Mouse (Mus musculus) heart, adult 11 months (tissue): ENCODE measurements around the gene Hist1h2ad.
"Not testable (repeated sequence)": the region's sequence is repeated elsewhere in the genome, so short reads cannot be mapped to it uniquely, and the experiment has no call there.

Source experiments
- DNase-seq: peaks from one replicate; pipeline ENCODE4 v3.0.0; 2022

Hist1h2ad gene

DNA sequence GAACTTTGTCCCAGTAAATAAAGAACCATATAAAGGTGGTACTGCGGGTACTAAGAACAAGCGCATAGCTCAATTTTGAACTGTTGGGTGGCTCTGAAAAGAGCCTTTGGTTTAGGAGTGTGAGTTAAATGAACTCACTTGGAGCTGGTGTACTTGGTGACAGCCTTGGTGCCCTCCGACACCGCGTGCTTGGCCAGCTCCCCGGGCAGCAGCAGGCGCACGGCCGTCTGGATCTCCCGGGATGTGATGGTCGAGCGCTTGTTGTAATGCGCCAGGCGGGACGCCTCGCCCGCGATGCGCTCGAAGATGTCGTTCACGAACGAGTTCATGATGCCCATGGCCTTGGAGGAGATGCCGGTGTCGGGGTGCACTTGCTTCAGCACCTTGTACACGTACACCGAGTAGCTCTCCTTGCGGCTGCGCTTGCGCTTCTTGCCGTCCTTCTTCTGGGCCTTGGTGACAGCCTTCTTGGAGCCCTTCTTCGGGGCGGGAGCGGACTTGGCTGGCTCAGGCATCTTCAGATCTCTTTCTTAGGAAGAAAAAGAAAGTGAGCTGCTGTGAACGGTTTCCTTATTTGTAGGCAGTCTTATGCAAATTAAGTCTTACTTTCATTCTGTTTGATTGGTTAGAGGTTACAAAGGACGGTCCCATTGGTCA lies 11.4 kb downstream of the Hist1h2ad start:
- DNase-seq: peak; percentile 98

DNA sequence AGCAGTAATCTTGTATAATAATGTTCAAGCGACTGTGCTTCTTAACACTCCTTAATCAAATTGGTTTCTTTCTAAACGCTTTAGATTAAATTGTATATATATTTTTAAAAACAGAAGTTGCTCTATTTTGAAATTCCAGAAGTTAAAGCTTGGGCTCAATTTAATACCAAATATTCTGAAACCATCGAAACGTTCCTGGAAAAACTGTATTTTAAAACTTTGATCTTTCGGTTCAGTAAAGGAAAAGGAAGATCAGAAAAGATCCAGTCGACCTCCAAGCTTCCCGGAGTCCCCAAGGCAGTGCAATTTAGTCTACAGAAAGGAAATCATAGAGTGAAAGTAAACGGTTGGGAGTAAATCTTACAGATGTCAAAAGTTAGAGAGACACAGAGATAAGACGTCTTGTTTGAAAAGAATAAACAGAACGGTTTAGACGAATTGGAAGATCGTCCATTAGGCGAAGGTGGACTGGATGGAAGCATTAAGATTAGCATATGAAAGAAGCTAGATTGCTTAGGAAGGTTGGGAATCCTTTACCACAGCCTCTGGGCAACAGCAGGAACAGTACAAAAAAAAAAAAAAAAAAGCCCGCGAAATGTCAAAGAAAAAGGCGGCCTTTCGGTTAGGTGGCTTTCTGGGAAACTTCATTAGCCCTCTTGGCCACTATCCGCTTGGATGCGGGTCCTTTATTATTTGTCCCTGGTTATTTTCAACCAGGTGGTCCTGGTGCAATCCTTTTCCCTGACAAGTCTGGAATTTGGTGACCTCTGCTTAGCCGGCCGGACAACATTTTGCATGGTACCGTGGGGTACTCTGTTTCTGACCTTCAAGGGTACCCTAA lies 12.1 kb downstream of the Hist1h2ad start:
- no peak for DNase-seq

DNA sequence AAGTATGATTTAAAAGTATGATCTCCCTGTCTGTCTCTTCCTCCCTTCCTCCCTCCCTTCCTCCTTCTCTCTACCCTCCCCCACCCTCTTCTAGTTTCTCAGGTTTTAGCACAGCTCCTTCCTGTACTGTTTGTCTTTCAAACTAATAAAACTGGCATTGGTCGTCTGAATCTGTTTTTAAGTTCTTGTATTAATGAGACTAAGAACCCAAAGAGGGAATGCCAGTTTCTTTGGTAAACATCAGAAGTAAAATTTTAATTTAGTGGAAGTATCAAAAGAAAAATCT lies 12.7 kb downstream of the Hist1h2ad start:
- DNase-seq: no peak

DNA sequence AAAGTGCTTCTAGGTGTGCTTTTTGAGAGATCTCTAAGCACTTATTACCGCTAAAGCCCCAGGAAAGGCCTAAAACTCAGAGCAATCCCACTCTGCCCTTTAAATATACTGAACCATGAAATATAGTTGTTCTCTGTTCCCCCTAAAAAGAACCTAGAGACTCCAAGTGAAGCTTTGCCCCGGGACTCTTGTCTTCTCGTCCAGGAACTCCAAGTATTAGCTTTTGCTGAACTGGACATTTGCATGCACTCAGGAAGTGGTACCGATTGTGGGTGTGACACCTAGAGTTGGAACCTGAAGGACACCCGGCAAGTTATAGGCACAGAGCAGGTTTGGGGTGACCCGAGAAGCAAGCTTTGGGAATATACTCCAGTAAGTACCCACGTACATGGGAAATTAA lies 17.0 kb downstream of the Hist1h2ad start:
- DNase-seq: peak; percentile 63

DNA sequence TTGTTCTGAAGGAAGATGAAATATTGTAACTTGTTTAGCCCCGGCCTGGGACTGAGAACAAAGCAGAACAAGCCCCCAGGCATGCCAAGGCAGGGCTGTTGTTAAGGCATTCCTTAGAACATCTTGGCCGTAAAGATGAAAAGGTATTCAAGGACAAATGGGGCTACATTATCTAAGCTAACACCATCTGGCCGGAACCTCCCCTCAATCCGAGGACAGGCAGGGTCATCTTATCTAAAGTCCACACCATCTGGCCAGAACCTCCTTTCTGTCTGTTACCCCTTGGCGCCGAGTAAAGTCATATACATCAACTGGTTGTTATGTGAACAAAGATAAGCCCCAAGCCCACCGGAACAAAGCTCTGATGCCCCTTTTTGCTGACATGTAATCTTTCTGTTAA lies 17.7 kb downstream of the Hist1h2ad start:
- not testable (repeated sequence) for DNase-seq

DNA sequence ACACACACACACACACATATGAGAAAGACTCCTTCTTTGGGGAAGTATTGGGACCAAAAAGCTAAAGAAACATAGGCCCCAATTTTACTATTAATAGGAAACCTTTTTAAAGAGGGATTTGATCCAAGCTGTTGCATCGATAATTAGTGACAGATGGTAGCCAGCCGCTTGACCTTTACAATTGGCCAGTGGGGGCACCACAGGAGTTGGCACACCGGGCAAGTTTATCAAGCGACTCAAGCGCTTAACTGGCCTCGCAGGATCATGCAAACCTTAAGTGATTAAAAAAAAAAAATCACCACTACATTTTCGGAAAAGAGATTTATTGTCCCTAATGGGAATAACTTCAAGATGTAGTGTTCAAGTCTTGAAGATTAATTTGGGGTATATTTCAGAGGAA lies 18.4 kb downstream of the Hist1h2ad start:
- DNase-seq: peak; percentile 65

DNA sequence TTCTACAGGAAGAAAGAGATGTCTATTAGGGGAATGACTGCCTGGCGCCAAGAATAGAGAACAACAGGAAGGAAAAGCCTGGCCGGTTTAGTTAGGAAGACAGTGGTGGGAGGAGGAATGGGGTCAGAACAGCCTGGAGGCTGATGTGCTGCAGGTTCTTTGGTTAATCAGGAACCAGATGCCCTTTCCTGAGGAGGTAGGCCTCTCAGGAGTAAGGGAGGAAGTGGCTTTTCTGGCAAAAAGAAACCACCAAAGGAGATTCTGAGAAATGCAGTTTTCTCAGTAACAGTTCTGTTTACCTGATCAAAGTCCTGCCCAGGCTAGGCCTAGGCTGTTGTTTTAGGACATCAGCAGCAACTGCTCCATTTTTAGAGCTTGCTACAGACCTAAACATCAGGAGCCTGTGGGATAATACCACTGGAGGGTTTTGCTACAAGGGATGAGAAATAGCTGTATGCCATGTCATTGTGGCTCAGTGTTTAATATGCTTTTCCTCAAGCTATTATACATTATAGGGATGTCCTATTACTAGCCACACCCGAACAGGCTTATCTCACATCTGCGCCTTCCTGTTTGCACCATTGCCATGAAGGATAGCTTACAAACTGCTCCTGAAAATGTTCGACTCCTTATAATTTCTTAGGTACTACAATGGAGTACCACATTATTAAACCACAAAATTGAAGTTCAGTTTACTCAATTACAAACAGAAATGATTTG lies 19.0 kb downstream of the Hist1h2ad start:
- peak; percentile 81 for DNase-seq

DNA sequence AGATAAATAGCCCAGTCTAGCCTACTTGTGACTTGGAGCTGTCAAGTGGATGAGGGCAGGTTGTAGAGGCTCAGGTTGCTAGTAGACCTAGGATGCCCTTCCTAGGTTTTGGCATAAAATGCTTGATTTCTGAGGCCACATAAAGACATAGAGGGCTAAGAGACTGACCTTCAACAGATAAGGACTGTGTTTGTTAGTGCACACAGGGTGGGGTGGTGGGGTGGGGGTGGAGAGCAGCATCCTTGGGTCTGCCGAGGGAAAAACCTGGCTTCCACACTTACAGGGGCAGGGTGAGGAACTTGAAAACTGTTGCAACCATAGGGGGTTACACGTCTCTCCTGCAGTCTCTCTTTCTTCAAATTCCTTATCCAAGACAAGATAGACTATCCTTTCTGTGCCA lies 21.0 kb downstream of the Hist1h2ad start:
- DNase-seq: no peak

DNA sequence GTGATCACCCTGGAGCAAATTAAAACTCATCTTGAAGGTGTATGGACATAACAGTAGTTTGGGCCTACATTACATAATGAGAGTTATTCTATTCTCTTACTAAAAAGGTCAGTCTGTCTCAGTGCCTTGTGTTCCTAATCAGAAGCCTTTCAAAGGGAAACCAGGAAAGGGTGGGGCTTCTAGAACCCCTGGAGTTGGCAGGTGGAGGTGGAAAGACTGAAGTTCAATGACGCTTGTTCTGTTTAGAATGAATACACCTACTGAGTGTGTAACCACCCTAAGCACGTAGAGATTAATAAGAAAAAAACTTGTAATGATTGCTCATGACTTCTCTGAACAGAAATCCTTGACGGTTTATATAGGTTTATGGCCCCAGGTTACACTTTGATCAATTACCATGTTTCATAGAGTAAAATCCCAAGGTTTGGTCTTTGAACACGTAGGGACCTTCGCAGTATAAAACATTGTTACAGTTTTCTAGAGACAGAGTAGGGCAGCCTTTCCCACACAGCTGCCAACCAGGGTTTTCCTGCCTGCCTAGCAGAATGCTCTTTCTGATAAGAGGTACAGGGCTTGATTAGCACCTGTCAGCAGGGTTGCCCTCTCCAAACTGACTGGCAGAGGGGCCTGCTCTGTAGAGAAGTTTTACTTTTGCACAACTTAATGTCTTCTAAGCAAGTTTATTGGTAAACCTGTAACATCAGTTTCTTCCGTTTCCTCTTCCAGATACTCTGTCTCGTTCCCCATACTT lies 21.6 kb downstream of the Hist1h2ad start:
- DNase-seq: peak; percentile 51

DNA sequence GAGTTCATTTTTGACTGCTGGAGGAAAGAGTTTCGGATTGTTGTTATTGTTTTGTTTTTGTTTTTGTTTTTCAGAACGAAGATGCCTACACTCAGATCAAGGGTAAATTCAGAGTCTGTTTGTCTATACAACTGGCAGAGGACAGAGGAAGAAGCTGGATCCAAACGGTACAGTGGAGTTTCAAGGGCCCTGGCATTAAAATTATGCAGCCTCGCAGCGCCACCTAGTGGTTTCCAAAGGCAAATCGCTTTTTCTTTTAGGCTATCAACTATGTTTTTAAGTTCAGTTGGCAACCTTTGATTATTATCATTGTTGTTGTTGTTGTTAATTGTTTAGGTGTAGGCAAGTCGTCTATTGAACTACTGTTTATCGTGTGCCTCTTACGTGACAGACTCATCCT lies 23.8 kb downstream of the Hist1h2ad start:
- peak; percentile 93 for DNase-seq

DNA sequence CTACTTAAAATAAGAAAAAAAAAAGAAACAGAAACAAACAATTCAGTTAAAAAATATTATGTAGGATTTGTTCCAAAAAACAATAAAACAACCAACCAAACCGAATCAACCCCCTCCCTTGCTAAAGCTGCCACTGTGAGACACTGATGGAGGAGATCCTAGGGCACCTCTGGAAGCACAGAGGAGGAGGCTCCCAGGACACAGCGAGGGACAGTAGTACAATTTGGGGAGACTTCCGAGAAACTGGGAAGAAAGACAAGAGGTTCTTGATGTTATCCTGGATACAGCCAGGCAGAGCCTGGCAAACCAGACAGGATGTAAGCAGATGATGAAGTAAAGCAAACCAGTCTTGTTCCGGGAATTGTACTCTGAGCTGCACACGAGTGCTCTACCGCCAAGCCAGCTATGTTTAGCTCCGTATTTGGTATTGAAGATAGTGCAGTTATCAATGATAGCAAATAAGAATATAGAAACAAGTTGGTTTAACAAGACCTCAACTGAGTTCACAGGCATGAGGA lies 29.1 kb downstream of the Hist1h2ad start:
- peak; percentile 76 for DNase-seq

DNA sequence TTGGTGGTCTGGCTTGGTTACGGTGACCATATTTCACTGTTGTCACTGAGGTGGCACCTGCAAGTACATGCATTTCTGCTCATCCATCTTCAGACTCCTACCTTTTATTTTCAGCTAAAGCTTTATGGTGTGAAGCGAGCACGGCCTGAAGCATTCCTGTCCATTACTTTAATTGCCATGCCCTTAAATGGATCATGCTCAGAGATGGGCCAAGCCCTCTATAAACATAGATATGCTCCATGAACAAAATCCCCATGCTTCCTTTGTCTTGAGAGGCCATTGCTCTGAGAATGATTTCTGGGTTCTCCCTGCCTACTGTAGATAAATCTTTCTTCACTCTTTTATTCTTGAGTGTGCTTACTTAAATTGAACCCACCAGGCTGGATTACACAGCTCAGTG lies 30.3 kb downstream of the Hist1h2ad start:
- no peak for DNase-seq

DNA sequence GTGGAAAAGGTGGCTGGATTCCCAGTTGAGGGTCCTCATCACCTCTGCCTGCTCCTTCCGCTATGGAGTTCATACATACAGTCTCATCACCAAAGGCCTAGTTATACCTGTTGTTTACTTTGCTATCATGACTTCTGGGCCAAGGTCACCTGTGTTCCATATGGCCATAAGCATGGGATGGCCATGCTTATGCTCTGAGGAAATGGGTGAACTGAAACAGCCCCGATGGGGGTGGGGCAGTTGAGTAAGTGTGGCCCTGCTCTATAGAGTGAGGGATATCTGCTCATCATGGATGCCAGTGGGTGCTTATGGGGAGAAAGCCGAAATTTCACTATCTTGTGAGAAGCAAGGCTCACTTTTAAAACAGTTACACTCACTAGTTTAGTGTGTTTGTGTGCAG lies 30.9 kb downstream of the Hist1h2ad start:
- peak; percentile 82 for DNase-seq

DNA sequence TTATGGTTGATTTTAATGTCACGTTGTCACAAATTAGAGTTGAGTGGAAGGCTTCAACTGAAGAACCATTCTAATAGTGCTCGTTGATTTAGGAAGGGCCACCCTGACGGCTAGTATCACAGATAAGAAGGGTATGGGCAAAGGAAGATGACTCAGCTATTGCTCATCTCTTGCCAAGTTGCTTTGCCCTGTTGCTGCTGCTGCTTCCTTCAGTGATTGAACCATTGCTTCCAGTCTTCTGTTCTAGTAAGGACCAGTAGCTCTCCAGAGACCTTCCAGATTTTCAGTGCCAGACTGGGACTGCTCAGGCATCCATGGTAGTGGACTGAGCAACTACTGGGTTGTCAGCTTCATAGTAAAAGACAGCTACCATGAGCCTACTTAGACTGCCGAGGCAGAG lies 35.0 kb downstream of the Hist1h2ad start:
- peak; percentile 28 for DNase-seq

DNA sequence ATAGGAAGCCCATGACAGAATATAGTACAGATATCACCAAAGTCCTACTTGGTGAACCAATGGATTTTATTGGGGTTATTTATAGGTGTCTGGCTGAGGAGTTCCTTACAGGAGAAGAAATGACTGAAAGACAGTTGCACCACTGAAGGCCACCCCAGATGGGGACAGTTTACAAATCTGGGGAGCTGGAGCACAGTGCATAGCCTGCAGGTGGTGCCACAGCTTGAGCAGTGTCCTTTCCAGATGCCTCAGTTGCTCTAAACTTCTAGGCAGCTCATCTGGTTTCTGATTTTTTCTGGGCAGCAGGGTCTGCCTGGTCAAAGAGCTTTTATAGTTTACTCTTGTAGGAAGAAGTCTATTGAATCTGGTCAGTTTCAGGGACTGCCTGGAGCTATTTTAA lies 35.7 kb downstream of the Hist1h2ad start:
- peak; percentile 25 for DNase-seq

DNA sequence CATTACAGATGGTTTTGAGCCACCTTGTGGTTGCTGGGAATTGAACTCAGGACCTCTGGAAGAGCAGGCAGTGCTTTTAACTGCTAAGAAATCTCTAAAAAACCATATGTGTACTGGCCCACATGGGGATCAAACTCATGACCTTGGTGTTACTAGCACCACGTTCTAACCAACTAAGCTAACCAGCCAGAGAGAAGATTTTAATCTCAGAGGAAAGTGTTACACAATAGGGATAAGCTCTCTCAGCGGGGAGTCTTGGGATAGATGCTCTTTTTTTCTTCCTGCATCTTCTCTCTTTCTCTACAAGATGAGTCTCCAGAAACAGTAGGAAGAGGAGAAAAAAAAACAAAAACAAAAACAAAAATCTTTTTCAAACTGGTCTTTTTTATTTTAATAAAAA lies 36.2 kb downstream of the Hist1h2ad start:
- DNase-seq: peak; percentile 39

DNA sequence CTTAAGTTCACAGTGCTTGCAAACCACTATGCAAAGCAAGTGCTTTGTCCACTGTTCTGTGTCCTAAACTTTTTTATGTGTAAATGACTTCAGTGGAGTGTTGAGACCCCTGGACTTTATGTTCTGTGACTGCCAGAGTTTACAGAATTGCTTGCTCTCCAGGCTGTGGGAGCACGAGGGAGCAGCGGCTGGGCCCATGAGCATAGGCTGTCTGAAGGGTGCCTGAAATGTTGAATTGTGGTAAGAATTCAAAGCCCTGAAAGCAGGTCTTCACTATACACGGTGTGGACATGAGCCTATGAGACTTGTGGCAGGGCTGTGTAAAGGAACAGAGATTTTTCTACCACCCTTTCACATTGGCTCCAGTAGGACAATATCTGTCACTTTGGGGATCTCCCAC lies 37.5 kb downstream of the Hist1h2ad start:
- peak; percentile 57 for DNase-seq

DNA sequence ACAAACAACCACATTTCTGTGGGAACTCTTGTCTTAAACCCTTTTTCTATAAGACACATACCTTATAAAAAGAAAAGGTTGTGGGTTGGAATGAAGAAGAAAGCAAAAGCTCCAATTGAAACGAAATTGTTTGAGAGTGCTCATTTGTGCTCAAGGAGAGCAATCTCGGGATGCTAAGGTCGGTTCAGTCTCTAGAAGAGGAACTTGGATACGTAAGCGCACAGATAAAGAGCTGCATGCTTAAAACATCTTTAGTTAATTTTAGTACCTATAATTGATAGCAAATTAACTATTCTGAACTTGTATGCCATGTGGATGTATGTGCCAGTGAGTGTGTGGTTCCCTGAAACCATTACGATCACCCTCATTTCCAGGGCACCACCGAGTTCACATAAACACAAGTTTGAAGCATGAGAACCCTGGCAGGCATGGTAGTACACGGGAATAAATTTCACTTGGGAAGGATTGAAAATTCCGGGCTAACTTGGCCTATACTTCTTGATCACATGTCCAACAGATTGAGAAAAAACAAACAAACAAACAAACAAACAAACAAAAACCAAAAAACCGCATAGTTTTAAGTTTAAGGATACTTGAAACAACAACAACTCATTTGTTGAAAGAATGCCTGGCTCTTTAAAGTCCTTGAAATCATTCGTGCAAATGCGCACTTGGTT lies 46.0 kb downstream of the Hist1h2ad start:
- DNase-seq: peak; percentile 78

DNA sequence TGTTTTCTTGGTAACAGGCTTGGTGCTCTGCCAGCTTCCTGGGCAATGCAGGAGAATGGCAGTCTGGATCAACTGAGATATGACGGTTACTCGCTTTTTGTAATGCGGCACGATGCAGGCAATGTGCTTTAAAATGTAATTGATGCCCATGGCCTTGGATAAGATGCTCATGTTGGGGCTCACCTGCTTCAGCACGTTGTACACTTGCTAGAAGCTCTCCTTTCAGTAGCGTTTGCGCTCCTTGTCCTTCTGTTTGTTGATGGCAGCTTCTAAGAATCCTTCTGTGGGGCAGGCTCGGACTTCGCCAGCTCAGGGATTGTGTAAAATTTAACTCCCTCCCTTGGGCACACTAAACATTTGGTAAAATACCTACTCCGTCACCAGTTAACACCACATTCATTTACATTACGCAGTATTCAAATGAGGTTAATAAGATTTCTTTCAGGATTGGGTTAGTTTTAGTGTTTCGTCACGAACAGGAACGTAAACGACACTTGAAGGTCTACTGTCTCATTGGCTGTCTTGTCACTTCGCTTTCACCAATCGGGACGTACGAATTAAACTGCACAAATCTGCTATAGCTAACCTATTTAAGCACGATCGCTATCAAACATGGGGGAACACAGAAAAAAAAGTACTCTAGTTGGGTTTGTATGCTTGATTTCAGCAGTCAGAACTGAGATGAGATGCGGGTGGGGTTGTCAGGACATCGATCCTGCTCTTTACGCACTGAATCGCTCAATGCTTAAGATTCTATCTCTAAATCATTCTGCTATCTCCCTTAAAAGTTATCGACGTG lies 46.8 kb downstream of the Hist1h2ad start, which contains the start of gene Hist1h2be:
Hist1h2be (minus strand) TSS at position 392 of the 799 bp plus-strand sequence.
- DNase-seq: peak; percentile 99

DNA sequence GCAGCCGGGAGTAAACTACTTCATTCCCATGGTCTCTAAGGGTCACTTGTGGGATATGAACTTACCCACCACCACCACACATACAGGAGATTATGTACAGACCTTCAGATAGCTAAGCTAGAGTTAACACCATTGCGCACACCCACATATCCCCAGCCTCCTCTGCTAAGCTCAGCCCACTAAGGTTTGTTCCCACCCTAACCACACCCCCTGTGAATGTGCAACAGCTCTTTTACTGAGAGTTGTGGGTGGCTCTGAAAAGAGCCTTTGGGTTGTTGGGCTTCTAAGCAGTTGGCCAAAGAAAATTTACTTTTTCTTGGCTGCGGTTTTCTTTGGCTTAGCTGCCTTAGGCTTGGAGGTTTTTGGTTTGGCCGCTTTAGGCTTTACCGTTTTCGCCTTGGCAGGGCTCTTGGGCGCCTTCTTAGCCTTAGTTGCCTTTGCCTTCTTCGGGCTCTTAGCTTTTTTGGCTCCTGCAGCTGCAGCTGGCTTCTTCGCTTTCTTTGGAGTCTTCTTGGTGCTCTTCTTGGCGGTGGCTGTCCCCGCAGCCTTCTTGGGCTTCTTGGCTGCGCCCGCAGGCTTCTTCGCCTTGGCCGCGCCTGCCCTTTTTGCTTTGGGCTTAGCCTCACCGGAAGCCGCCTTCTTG lies 47.5 kb downstream of the Hist1h2ad start:
- peak; percentile 98 for DNase-seq

DNA sequence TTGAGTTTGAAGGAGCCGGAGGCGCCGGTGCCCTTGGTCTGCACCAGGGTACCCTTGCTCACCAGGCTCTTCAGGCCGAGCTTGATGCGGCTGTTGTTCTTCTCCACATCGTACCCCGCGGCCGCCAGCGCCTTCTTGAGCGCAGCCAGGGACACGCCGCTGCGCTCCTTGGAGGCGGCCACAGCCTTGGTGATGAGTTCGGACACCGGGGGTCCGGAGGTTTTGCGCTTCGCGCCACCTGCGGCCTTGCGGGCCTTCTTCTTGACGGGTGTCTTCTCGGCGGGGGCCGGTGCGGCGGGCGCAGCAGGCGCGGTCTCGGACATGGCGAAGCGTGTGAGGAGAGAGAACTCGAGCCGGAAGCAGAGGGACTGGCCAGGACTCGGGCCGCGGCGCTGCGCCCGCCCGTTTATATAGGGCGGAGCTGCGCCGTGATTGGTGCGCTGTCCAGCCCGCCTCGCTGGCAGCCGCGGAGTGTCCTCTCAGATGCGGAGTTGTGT lies 48.0 kb downstream of the Hist1h2ad start, which contains the start of gene Hist1h1e:
Hist1h1e (minus strand) TSS at position 384 of the 497 bp plus-strand sequence.
- peak; percentile 100 for DNase-seq
